Mouse (Mus musculus): ENCODE measurements around the gene Sp1. TPM values are rescaled to one million over a fixed set of nuclear protein-coding genes. Genes with fewer than 3 reads are reported as not detected.

The Sp1 gene
- polyA plus RNA-seq, 1 experiment from 2014 or later, result 10.0 TPM

- no peak overlapping the region for H3K9ac ChIP-seq
- ATAC-seq (ENCODE audit: insufficient number of reproducible peaks, low FRiP score, low TSS enrichment, low read depth), result no peak
- peak overlapping the region; percentile 27 for H3K4me2 ChIP-seq (replicated peaks)
- WGBS, result 92% methylated on average over 3 of the region's 3 CpGs
- H3K27ac ChIP-seq (replicated peaks), result no peak overlapping the region
- peaks cover 52% of the 10 kb centered on the region for H3K4me1 ChIP-seq
- no peaks in the 10 kb centered on the region for H3K9me3 ChIP-seq (replicated peaks)
- H3K36me3 ChIP-seq, result peaks cover 49% of the 10 kb centered on the region
- H3K27me3 ChIP-seq, result no peaks in the 10 kb centered on the region
- no peak overlapping the region for H3K4me3 ChIP-seq (replicated peaks)
These were observed 3.3 kb downstream of the Sp1 start for GRCm38 (mm10) chr15:102409286-102409685.

- WGBS, result 95% methylated on average over 1 of the region's 1 CpGs
- H3K4me2 ChIP-seq (replicated peaks), result no peak overlapping the region; the same call in 1 of the 2 replicates
These were observed 5.1 kb downstream of the Sp1 start for GRCm38 (mm10) chr15:102411077-102411476.

DNA sequence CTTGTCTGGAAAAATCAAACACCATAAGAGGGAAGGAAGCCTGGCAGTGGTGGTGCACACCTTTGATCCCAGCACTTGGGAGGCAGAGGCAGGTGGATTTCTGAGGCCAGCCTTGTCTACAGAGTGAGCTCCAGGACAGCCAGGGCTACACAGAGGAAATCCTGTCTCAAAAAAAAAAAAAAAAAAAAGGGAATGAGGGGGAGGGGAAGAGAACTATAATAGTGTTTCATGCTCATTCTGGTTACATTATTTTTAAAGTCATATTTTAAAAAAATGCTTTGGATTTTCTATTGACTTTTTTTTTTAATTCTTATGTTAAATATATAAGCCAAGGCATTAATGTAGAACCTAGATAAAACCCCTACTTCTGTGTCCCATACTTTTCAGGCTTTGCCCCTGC, 7.7 kb downstream of the Sp1 start:
- Histone ChIP-seq H3K9ac (no peak overlapping the region), H3K4me3 (replicated peaks) (no peak overlapping the region), H3K9me3 (replicated peaks) (no peaks in the 10 kb centered on the region), H3K36me3 (peaks cover 47% of the 10 kb centered on the region), H3K27ac (replicated peaks) (no peak overlapping the region), H3K27me3 (no peaks in the 10 kb centered on the region), H3K4me1 (peaks cover 29% of the 10 kb centered on the region), H3K4me2 (replicated peaks) (no peak overlapping the region)
- ATAC-seq (ENCODE audit: insufficient number of reproducible peaks, low FRiP score, low TSS enrichment, low read depth), result no peak

More at GRCm38 (mm10) chr15:102411077-102411476, 5.1 kb downstream of the Sp1 start:
- H3K36me3 ChIP-seq, result peaks cover 57% of the 10 kb centered on the region
- H3K4me3 ChIP-seq (replicated peaks), result no peak overlapping the region
- peaks cover 47% of the 10 kb centered on the region for H3K4me1 ChIP-seq
- H3K27ac ChIP-seq (replicated peaks), result no peak overlapping the region
- no peak for ATAC-seq (ENCODE audit: insufficient number of reproducible peaks, low FRiP score, low TSS enrichment, low read depth)
- H3K9ac ChIP-seq, result no peak overlapping the region
- H3K9me3 ChIP-seq (replicated peaks), result no peaks in the 10 kb centered on the region
- H3K27me3 ChIP-seq, result no peaks in the 10 kb centered on the region

GRCm38 (mm10) chr15:102417524-102417923, 11.6 kb downstream of the Sp1 start:
- Histone ChIP-seq H3K27me3 (no peaks in the 10 kb centered on the region), H3K4me3 (replicated peaks) (no peak overlapping the region), H3K36me3 (peaks cover 29% of the 10 kb centered on the region), H3K27ac (replicated peaks) (no peak overlapping the region), H3K4me2 (replicated peaks) (no peak overlapping the region), H3K4me1 (0 out of 2 replicates have a peak, but pooled peaks cover 2% of the 10 kb centered on the region), H3K9ac (no peak overlapping the region), H3K9me3 (replicated peaks) (no peaks in the 10 kb centered on the region)
- no peak for ATAC-seq (ENCODE audit: insufficient number of reproducible peaks, low FRiP score, low TSS enrichment, low read depth)
- WGBS, result 91% methylated on average over 2 of the region's 2 CpGs

- Histone ChIP-seq H3K27ac (replicated peaks) (no peak overlapping the region), H3K27me3 (no peaks in the 10 kb centered on the region), H3K36me3 (peaks cover 32% of the 10 kb centered on the region), H3K9ac (no peak overlapping the region), H3K4me2 (replicated peaks) (no peak overlapping the region), H3K4me3 (replicated peaks) (no peak overlapping the region), H3K4me1 (no peaks in the 10 kb centered on the region), H3K9me3 (replicated peaks) (no peaks in the 10 kb centered on the region)
- WGBS, result 55% methylated on average over 1 of the region's 1 CpGs
- no peak for ATAC-seq (ENCODE audit: insufficient number of reproducible peaks, low FRiP score, low TSS enrichment, low read depth)
These were observed 15.0 kb downstream of the Sp1 start for GRCm38 (mm10) chr15:102420986-102421385.

GRCm38 (mm10) chr15:102421437-102421836, 15.5 kb downstream of the Sp1 start:
- no peak overlapping the region for H3K4me3 ChIP-seq (replicated peaks)
- peaks cover 36% of the 10 kb centered on the region for H3K36me3 ChIP-seq
- no peak overlapping the region for H3K27ac ChIP-seq (replicated peaks)
- H3K27me3 ChIP-seq, result no peaks in the 10 kb centered on the region
- ATAC-seq (ENCODE audit: insufficient number of reproducible peaks, low FRiP score, low TSS enrichment, low read depth), result no peak
- H3K9ac ChIP-seq, result no peak overlapping the region
- no peaks in the 10 kb centered on the region for H3K9me3 ChIP-seq (replicated peaks)
- WGBS, result 54% methylated on average over 3 of the region's 3 CpGs
- H3K4me1 ChIP-seq, result no peaks in the 10 kb centered on the region
- H3K4me2 ChIP-seq (replicated peaks), result no peak overlapping the region

- no peak overlapping the region for H3K9ac ChIP-seq
- H3K36me3 ChIP-seq, result peaks cover 56% of the 10 kb centered on the region
- no peak overlapping the region for H3K27ac ChIP-seq (replicated peaks)
- WGBS, result 94% methylated on average over 2 of the region's 2 CpGs
- H3K4me1 ChIP-seq, result no peaks in the 10 kb centered on the region
- H3K9me3 ChIP-seq (replicated peaks), result no peaks in the 10 kb centered on the region
- ATAC-seq (ENCODE audit: insufficient number of reproducible peaks, low FRiP score, low TSS enrichment, low read depth), result no peak
- no peaks in the 10 kb centered on the region for H3K27me3 ChIP-seq
- no peak overlapping the region for H3K4me3 ChIP-seq (replicated peaks)
- H3K4me2 ChIP-seq (replicated peaks), result no peak overlapping the region
These were observed 17.8 kb downstream of the Sp1 start for GRCm38 (mm10) chr15:102423602-102424240.

GRCm38 (mm10) chr15:102424657-102425056, 18.7 kb downstream of the Sp1 start:
- ATAC-seq (ENCODE audit: insufficient number of reproducible peaks, low FRiP score, low TSS enrichment, low read depth), result no peak
- peaks cover 56% of the 10 kb centered on the region for H3K36me3 ChIP-seq
- H3K27ac ChIP-seq (replicated peaks), result no peak overlapping the region
- no peak overlapping the region for H3K4me3 ChIP-seq (replicated peaks)
- WGBS, result 90% methylated on average over 2 of the region's 2 CpGs
- H3K27me3 ChIP-seq, result no peaks in the 10 kb centered on the region
- H3K4me2 ChIP-seq (replicated peaks), result no peak overlapping the region
- no peak overlapping the region for H3K9ac ChIP-seq
- no peaks in the 10 kb centered on the region for H3K4me1 ChIP-seq
- H3K9me3 ChIP-seq (replicated peaks), result no peaks in the 10 kb centered on the region

- WGBS, result 98% methylated on average over 1 of the region's 1 CpGs
These were observed 21.0 kb downstream of the Sp1 start for GRCm38 (mm10) chr15:102426963-102427362.

GRCm38 (mm10) chr15:102432046-102432445, 26.1 kb downstream of the Sp1 start:
- Histone ChIP-seq H3K27ac (replicated peaks) (no peak overlapping the region), H3K27me3 (no peaks in the 10 kb centered on the region), H3K36me3 (peaks cover 79% of the 10 kb centered on the region), H3K4me3 (replicated peaks) (no peak overlapping the region), H3K9ac (no peak overlapping the region), H3K4me1 (no peaks in the 10 kb centered on the region), H3K4me2 (replicated peaks) (no peak overlapping the region), H3K9me3 (replicated peaks) (no peaks in the 10 kb centered on the region)
- WGBS, result 84% methylated on average over 1 of the region's 1 CpGs
- ATAC-seq (ENCODE audit: insufficient number of reproducible peaks, low FRiP score, low TSS enrichment, low read depth), result no peak

More at GRCm38 (mm10) chr15:102426963-102427362, 21.0 kb downstream of the Sp1 start:
- Histone ChIP-seq H3K36me3 (peaks cover 77% of the 10 kb centered on the region), H3K27ac (replicated peaks) (no peak overlapping the region), H3K4me2 (replicated peaks) (no peak overlapping the region), H3K4me3 (replicated peaks) (no peak overlapping the region), H3K9ac (no peak overlapping the region), H3K4me1 (no peaks in the 10 kb centered on the region), H3K27me3 (no peaks in the 10 kb centered on the region), H3K9me3 (replicated peaks) (no peaks in the 10 kb centered on the region)
- ATAC-seq (ENCODE audit: insufficient number of reproducible peaks, low FRiP score, low TSS enrichment, low read depth), result no peak

DNA sequence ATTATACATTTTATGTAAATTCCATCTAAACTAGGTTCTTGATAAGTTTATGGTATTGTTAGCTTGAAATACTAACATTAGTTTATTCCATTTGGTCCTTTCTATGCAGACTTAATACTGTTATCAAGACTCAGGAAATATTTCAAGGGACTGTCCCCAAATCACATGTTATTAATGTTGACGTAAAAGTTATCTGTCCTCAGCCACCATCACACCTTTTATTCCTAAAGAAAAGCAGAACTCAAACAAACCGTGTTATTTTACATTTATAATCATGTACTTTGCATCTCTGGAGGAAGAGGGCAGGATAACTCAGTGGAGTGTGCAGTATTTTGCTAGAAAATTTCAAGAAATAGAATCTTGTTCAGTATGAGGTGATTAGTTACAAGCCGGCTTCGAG, 27.2 kb downstream of the Sp1 start:
- Histone ChIP-seq H3K9me3 (replicated peaks) (no peaks in the 10 kb centered on the region), H3K9ac (no peak overlapping the region), H3K36me3 (peaks cover 69% of the 10 kb centered on the region), H3K4me2 (replicated peaks) (no peak overlapping the region), H3K4me3 (replicated peaks) (no peak overlapping the region), H3K27ac (replicated peaks) (no peak overlapping the region), H3K27me3 (no peaks in the 10 kb centered on the region), H3K4me1 (no peaks in the 10 kb centered on the region)
- ATAC-seq (ENCODE audit: insufficient number of reproducible peaks, low FRiP score, low TSS enrichment, low read depth), result no peak
- 93% methylated on average over 4 of the region's 4 CpGs for WGBS

DNA sequence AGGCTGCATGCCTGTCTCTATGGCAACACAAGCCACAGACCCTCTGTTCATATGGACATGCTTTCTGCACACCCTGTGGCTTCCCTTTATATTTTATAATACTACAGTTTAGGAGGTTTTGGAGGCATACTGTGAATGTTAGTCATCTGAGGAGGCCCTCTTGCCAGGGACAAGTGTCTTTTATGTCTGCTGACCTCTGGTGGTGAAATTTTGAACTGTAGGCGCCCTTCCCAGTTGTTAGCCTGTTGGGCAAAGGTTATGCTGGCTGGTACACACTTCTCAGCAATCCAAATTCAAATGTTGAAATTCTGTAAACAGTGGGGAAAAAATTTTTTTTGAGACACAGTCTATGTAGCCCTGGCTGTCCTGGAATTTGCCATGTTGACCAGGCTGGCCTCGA, 36.5 kb downstream of the Sp1 start:
- H3K27me3 ChIP-seq, result no peaks in the 10 kb centered on the region
- H3K4me2 ChIP-seq (replicated peaks), result no peak overlapping the region
- no peak overlapping the region for H3K4me3 ChIP-seq (replicated peaks)
- no peak; the same call in 1 of the 2 replicates for ATAC-seq (ENCODE audit: insufficient number of reproducible peaks, low FRiP score, low TSS enrichment, low read depth)
- 46% methylated on average over 2 of the region's 2 CpGs for WGBS
- H3K27ac ChIP-seq (replicated peaks), result no peak overlapping the region
- H3K4me1 ChIP-seq, result no peaks in the 10 kb centered on the region
- H3K36me3 ChIP-seq, result no peaks in the 10 kb centered on the region
- H3K9ac ChIP-seq, result no peak overlapping the region
- no peaks in the 10 kb centered on the region for H3K9me3 ChIP-seq (replicated peaks)

Measured in embryonic facial prominence, embryonic 15.5 days (tissue).